Mouse (Mus musculus): Measurements from ENCODE around the gene Rpp25. TPM values are rescaled to one million over a fixed set of nuclear protein-coding genes. Genes with fewer than 3 reads are reported as not detected.
A peak's percentile ranks its signal among the peaks of the same experiment; 100 is the strongest.

Gene Rpp25
- polyA plus RNA-seq, 1 experiment = 0.22 TPM

DNA sequence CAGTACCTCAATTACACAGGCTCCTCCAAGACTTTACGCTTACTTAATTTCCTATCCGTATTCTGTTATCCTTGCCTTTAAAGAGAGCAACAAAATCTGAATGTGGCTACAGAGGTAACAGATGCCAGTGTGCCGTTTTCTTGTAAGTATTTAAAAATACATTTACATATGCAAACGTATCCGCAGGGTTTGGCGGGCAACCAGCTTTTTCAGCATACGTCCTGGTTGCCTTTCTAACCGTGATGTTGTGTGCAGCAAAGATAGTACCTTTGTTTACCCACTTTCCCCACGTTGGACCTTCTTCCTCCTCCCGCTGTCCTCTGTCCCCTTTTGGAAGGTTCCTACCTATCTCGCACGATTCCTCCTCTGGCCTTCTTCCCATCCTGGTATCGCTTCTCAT, 2.4 kb upstream of the Rpp25 start:
- WGBS = 13% methylated on average over 13 of the region's 13 CpGs
- TF ChIP-seq CTCF (IDR thresholded peaks at IDR 0.05; ENCODE audit: extremely low read depth, insufficient read depth, insufficient read length, insufficient replicate concordance) (no peak), POLR2A (IDR thresholded peaks at IDR 0.05; ENCODE audit: low read depth, low read length) (no peak)
- peaks cover 27% of the 10 kb centered on the region for H3K27me3 ChIP-seq (ENCODE audit: control insufficient read depth, insufficient read depth, low read length)
- no peak overlapping the region for H3K27ac ChIP-seq (ENCODE audit: insufficient read depth, low read length)
- H3K4me3 ChIP-seq (ENCODE audit: extremely low read depth, insufficient read depth, insufficient read length) = no peak overlapping the region
- no peak for DNase-seq (ENCODE audit: low read depth in 1 of 2, low spot score in 2 of 2)
- no peaks in the 10 kb centered on the region for H3K36me3 ChIP-seq (ENCODE audit: control insufficient read depth, insufficient read depth, low read length)
- peaks cover 8% of the 10 kb centered on the region for H3K4me1 ChIP-seq (ENCODE audit: control insufficient read depth, insufficient read depth, insufficient read length)

GRCm38 (mm10) chr9:57501861-57502260, 2.0 kb upstream of the Rpp25 start:
- no peak overlapping the region for H3K4me3 ChIP-seq (ENCODE audit: extremely low read depth, insufficient read depth, insufficient read length)
- peaks cover 27% of the 10 kb centered on the region for H3K27me3 ChIP-seq (ENCODE audit: control insufficient read depth, insufficient read depth, low read length)
- H3K27ac ChIP-seq (ENCODE audit: insufficient read depth, low read length) = no peak overlapping the region
- no peaks in the 10 kb centered on the region for H3K36me3 ChIP-seq (ENCODE audit: control insufficient read depth, insufficient read depth, low read length)
- TF ChIP-seq CTCF (IDR thresholded peaks at IDR 0.05; ENCODE audit: extremely low read depth, insufficient read depth, insufficient read length, insufficient replicate concordance) (no peak), POLR2A (IDR thresholded peaks at IDR 0.05; ENCODE audit: low read depth, low read length) (no peak)
- WGBS = 3% methylated on average over 20 of the region's 20 CpGs
- H3K4me1 ChIP-seq (ENCODE audit: control insufficient read depth, insufficient read depth, insufficient read length) = peaks cover 8% of the 10 kb centered on the region
- no peak for DNase-seq (ENCODE audit: low read depth in 1 of 2, low spot score in 2 of 2)

- DNase-seq (ENCODE audit: low read depth in 1 of 2, low spot score in 2 of 2) = no peak
- no peak overlapping the region for H3K4me3 ChIP-seq (ENCODE audit: extremely low read depth, insufficient read depth, insufficient read length)
- H3K27ac ChIP-seq (ENCODE audit: insufficient read depth, low read length) = no peak overlapping the region
- peaks cover 27% of the 10 kb centered on the region for H3K27me3 ChIP-seq (ENCODE audit: control insufficient read depth, insufficient read depth, low read length)
- no peaks in the 10 kb centered on the region for H3K36me3 ChIP-seq (ENCODE audit: control insufficient read depth, insufficient read depth, low read length)
- TF ChIP-seq CTCF (IDR thresholded peaks at IDR 0.05; ENCODE audit: extremely low read depth, insufficient read depth, insufficient read length, insufficient replicate concordance) (no peak), POLR2A (IDR thresholded peaks at IDR 0.05; ENCODE audit: low read depth, low read length) (no peak)
- 14% methylated on average over 23 of the region's 23 CpGs for WGBS
- peaks cover 8% of the 10 kb centered on the region for H3K4me1 ChIP-seq (ENCODE audit: control insufficient read depth, insufficient read depth, insufficient read length)
Measured at GRCm38 (mm10) chr9:57502911-57503621, 760 bp upstream of the Rpp25 start.

DNA sequence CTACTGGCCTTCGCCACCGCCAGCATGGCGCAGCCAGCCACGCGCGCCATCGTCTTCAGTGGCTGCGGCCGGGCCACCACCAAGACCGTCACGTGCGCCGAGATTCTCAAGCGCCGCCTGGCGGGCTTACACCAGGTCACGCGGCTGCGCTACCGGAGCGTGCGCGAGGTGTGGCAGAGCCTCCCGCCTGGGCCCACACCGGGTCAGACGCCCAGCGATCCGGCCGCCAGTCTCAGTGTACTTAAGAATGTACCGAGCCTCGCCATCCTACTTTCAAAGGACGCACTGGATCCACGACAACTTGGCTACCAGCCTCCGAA, 515 bp downstream of the Rpp25 start:
- TF ChIP-seq POLR2A (IDR thresholded peaks at IDR 0.05; ENCODE audit: low read depth, low read length) (no peak), CTCF (IDR thresholded peaks at IDR 0.05; ENCODE audit: extremely low read depth, insufficient read depth, insufficient read length, insufficient replicate concordance) (peak; percentile 26; the same call in 1 of the 2 replicates)
- peak; percentile 33 to 51 for DNase-seq (ENCODE audit: low read depth in 1 of 2, low spot score in 2 of 2)
- H3K27me3 ChIP-seq (ENCODE audit: control insufficient read depth, insufficient read depth, low read length) = peaks cover 27% of the 10 kb centered on the region
- H3K36me3 ChIP-seq (ENCODE audit: control insufficient read depth, insufficient read depth, low read length) = no peaks in the 10 kb centered on the region
- peaks cover 8% of the 10 kb centered on the region for H3K4me1 ChIP-seq (ENCODE audit: control insufficient read depth, insufficient read depth, insufficient read length)
- peak overlapping the region; percentile 23; the same call in 1 of the 2 replicates for H3K4me3 ChIP-seq (ENCODE audit: extremely low read depth, insufficient read depth, insufficient read length)
- no peak overlapping the region for H3K27ac ChIP-seq (ENCODE audit: insufficient read depth, low read length)
- WGBS = 4% methylated on average over 34 of the region's 34 CpGs

- no peak for DNase-seq (ENCODE audit: low read depth in 1 of 2, low spot score in 2 of 2)
- WGBS = 62% methylated on average over 10 of the region's 10 CpGs
- H3K27ac ChIP-seq (ENCODE audit: insufficient read depth, low read length) = no peak overlapping the region
- H3K4me3 ChIP-seq (ENCODE audit: extremely low read depth, insufficient read depth, insufficient read length) = no peak overlapping the region
- no peaks in the 10 kb centered on the region for H3K36me3 ChIP-seq (ENCODE audit: control insufficient read depth, insufficient read depth, low read length)
- TF ChIP-seq POLR2A (IDR thresholded peaks at IDR 0.05; ENCODE audit: low read depth, low read length) = no peak
- H3K4me1 ChIP-seq (ENCODE audit: control insufficient read depth, insufficient read depth, insufficient read length) = peaks cover 8% of the 10 kb centered on the region
- peaks cover 27% of the 10 kb centered on the region for H3K27me3 ChIP-seq (ENCODE audit: control insufficient read depth, insufficient read depth, low read length)
Measured at GRCm38 (mm10) chr9:57504891-57505290, 1.1 kb downstream of the Rpp25 start.

DNA sequence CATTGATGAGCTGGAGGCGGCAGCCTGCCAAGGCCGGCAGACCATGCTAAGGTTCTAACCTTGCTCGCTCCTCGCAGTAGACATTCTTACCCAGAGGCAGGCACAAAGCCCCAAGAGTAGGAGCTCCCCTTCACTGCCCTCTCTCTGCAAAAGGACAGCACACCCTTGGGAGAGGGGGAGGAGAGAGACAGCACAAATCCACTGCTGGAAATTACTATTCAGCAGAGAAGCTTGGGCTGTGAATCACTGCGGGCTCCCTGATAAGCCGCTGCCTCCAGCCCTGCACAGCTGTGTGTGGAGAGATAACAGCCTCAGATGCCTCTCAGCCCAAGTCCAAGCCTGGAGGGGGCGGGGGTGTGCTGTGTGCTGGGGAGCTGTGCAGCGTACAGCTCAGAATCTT, 1.9 kb downstream of the Rpp25 start:
- H3K4me1 ChIP-seq (ENCODE audit: control insufficient read depth, insufficient read depth, insufficient read length) = peaks cover 8% of the 10 kb centered on the region
- peaks cover 27% of the 10 kb centered on the region for H3K27me3 ChIP-seq (ENCODE audit: control insufficient read depth, insufficient read depth, low read length)
- no peaks in the 10 kb centered on the region for H3K36me3 ChIP-seq (ENCODE audit: control insufficient read depth, insufficient read depth, low read length)
- WGBS = 13% methylated on average over 8 of the region's 8 CpGs
- TF ChIP-seq CTCF (IDR thresholded peaks at IDR 0.05; ENCODE audit: extremely low read depth, insufficient read depth, insufficient read length, insufficient replicate concordance) (no peak), POLR2A (IDR thresholded peaks at IDR 0.05; ENCODE audit: low read depth, low read length) (no peak)
- H3K4me3 ChIP-seq (ENCODE audit: extremely low read depth, insufficient read depth, insufficient read length) = no peak overlapping the region
- DNase-seq (ENCODE audit: low read depth in 1 of 2, low spot score in 2 of 2) = no peak
- H3K27ac ChIP-seq (ENCODE audit: insufficient read depth, low read length) = no peak overlapping the region

DNA sequence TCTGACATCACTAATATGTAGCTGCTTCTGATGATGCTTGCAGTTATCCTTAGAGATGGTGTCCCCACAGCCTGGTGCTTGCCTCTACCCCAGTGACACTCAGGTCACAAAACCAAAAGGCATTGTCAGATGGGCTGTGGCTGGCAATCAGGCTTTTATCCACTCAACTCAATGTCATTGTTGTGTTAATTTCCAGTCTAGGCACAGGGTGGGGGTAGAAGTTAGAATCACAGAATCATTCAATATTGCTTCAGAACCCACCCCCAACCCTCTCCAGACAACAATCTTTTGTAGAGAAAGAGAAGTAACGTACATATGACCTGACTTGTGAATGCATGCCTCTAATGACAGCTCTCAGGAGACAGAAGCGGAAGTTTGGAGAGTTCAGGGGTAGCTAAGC, 6.8 kb downstream of the Rpp25 start:
- Histone ChIP-seq H3K36me3 (ENCODE audit: control insufficient read depth, insufficient read depth, low read length) (no peaks in the 10 kb centered on the region), H3K27ac (ENCODE audit: insufficient read depth, low read length) (no peak overlapping the region), H3K27me3 (ENCODE audit: control insufficient read depth, insufficient read depth, low read length) (no peaks in the 10 kb centered on the region), H3K4me3 (ENCODE audit: extremely low read depth, insufficient read depth, insufficient read length) (no peak overlapping the region), H3K4me1 (ENCODE audit: control insufficient read depth, insufficient read depth, insufficient read length) (no peaks in the 10 kb centered on the region)
- WGBS = 72% methylated on average over 2 of the region's 2 CpGs
- TF ChIP-seq CTCF (IDR thresholded peaks at IDR 0.05; ENCODE audit: extremely low read depth, insufficient read depth, insufficient read length, insufficient replicate concordance) (no peak), POLR2A (IDR thresholded peaks at IDR 0.05; ENCODE audit: low read depth, low read length) (no peak)
- DNase-seq (ENCODE audit: low read depth in 1 of 2, low spot score in 2 of 2) = no peak
